Mouse (Mus musculus) neural tube, embryonic 11.5 days (tissue): ENCODE measurements at regions not wholly inside any gene's neighbourhood (a gene's known extent, or its start where the extent isn't known, plus 50 kb on each side); places are given as distances from the start of the nearest gene placed in this dataset.

Experiments used
- ATAC-seq: fragments of 200-750 bp; cut with Nextera tagmentation; 2 replicates; pipeline ENCODE4 v1.8.0; 2017; ENCODE audit warnings: moderate number of reproducible peaks, mild to moderate bottlenecking, moderate TSS enrichment, moderate library complexity; ENCODE audit not compliant: insufficient read depth, low FRiP score, low TSS enrichment
- DNase-seq: peaks from one replicate; pipeline ENCODE4 v3.0.0-alpha.2; 2015; ENCODE audit warnings: low spot score
- H3K27ac ChIP-seq: fragments of 300-500 bp; sonication (generic); 2 replicates; pipeline ENCODE4 v1.5.1; 2014; ENCODE audit warnings: low read depth, mild to moderate bottlenecking, low read length
- H3K27me3 ChIP-seq: fragments of 300-500 bp; sonication (generic); 2 replicates; pipeline ENCODE4 v1.6.1; 2014; ENCODE audit warnings: mild to moderate bottlenecking, low read length, mixed read lengths; ENCODE audit not compliant: control insufficient read depth, insufficient read depth
- H3K36me3 ChIP-seq: fragments of 300-500 bp; sonication (generic); 2 replicates; pipeline ENCODE4 v1.6.1; 2014; ENCODE audit warnings: mild to moderate bottlenecking, low read length, moderate library complexity, mixed read lengths; ENCODE audit not compliant: control insufficient read depth, insufficient read depth
- H3K4me1 ChIP-seq: fragments of 300-500 bp; sonication (generic); 2 replicates; pipeline ENCODE4 v1.6.1; 2014; ENCODE audit warnings: low read length, mixed read lengths; ENCODE audit not compliant: control insufficient read depth, insufficient read depth
- H3K4me2 ChIP-seq: fragments of 300-500 bp; sonication (generic); 2 replicates; pipeline ENCODE4 v1.6.1; 2014; ENCODE audit warnings: low read depth, mild to moderate bottlenecking, moderate library complexity
- H3K4me3 ChIP-seq: fragments of 300-500 bp; sonication (generic); 2 replicates; pipeline ENCODE4 v1.5.1; 2014; ENCODE audit warnings: low read depth, low read length
- H3K9ac ChIP-seq: fragments of 300-500 bp; sonication (generic); 2 replicates; pipeline ENCODE4 v1.6.1; 2014; ENCODE audit warnings: mild to moderate bottlenecking, low read length
- H3K9me3 ChIP-seq: fragments of 300-500 bp; sonication (generic); 2 replicates; pipeline ENCODE4 v1.6.1; 2016; ENCODE audit warnings: low read length; ENCODE audit not compliant: control insufficient read depth
- WGBS: fragments of 180-500 bp; shearing (Covaris S2); extraction: QIAGEN DNeasy Blood & Tissue Kit; methylation state at CpG from one replicate; pipeline ENCODE4 v1.1.7; 2014; 5-methylcytosine and 5-hydroxymethylcytosine counted together

DNA sequence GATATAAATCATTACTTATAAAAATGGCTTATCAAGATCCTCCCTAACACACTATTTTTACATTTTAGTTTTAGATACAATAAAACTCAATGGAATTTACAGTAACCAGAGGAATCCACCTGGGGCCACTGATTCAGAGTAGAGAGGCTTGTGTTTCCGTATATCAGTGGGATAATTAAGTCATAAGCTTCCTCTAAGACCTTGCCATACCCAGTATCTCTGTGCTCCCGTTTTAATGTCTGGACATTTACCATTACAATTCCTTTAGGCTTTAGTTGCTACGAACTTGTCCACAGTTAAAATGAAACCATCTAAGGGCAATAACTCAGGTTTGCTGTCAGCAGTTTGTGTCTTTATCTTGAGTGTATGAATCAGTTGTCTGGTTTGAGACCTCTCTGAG lies 127.9 kb downstream of the Mreg start:
- H3K36me3 ChIP-seq = no peaks in the 10 kb centered on the region
- no peak overlapping the region for H3K9ac ChIP-seq
- no peak overlapping the region for H3K4me2 ChIP-seq
- no peak overlapping the region for H3K27ac ChIP-seq
- WGBS = 76% methylated on average over 3 of the region's 3 CpGs
- H3K4me1 ChIP-seq = no peaks in the 10 kb centered on the region
- H3K9me3 ChIP-seq = no peaks in the 10 kb centered on the region
- no peak for DNase-seq
- no peak overlapping the region for H3K4me3 ChIP-seq
- ATAC-seq = no peak
- no peaks in the 10 kb centered on the region for H3K27me3 ChIP-seq

GRCm38 (mm10) chr1:72082366-72082765 lies 129.7 kb downstream of the Mreg start:
- no peak for ATAC-seq
- Histone ChIP-seq H3K27me3 (no peaks in the 10 kb centered on the region), H3K4me1 (no peaks in the 10 kb centered on the region), H3K9ac (no peak overlapping the region), H3K36me3 (no peaks in the 10 kb centered on the region), H3K4me2 (no peak overlapping the region), H3K9me3 (no peaks in the 10 kb centered on the region), H3K4me3 (no peak overlapping the region), H3K27ac (no peak overlapping the region)
- no peak for DNase-seq
- 84% methylated on average over 4 of the region's 4 CpGs for WGBS

- Histone ChIP-seq H3K4me1 (no peaks in the 10 kb centered on the region), H3K9ac (no peak overlapping the region), H3K4me3 (no peak overlapping the region), H3K36me3 (no peaks in the 10 kb centered on the region), H3K27me3 (no peaks in the 10 kb centered on the region), H3K27ac (no peak overlapping the region), H3K9me3 (no peaks in the 10 kb centered on the region), H3K4me2 (no peak overlapping the region)
- no peak for ATAC-seq
- 83% methylated on average over 5 of the region's 5 CpGs for WGBS
- DNase-seq = no peak
Measured at GRCm38 (mm10) chr1:72081811-72082210, 130.3 kb downstream of the Mreg start.

DNA sequence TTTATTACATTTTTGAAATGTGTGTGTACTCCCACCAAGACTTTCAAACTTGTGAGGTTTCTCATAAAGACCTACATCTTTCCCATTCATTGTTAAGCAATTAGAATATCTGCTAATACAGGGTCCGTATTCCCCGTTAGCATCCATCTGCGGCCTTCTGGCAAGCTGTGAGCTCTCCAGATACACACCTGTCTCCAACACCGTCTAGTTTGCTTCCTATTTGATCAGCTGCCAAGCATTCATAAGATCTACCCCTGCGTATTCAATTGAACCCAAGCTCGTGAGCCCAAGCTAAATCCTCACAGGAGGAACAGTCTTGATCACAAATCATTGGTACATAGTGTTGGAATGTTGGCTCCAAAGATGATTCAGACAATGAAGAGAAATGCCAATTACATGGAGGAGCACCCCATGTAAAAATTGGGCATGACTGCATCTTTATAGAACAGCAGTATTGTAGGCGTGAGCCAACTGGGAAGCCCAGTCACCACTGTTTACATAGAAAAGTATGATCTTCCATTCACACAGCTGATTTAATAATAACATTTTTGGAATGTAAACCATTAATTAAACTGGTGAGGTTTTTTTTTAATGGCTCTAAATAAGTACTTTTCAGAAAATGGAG lies 133.1 kb downstream of the Mreg start:
- Histone ChIP-seq H3K4me2 (no peak overlapping the region), H3K4me3 (no peak overlapping the region), H3K27ac (no peak overlapping the region), H3K4me1 (no peaks in the 10 kb centered on the region), H3K36me3 (no peaks in the 10 kb centered on the region), H3K27me3 (no peaks in the 10 kb centered on the region), H3K9me3 (no peaks in the 10 kb centered on the region), H3K9ac (no peak overlapping the region)
- DNase-seq (no peak), ATAC-seq (no peak)
- 88% methylated on average over 7 of the region's 7 CpGs for WGBS

DNA sequence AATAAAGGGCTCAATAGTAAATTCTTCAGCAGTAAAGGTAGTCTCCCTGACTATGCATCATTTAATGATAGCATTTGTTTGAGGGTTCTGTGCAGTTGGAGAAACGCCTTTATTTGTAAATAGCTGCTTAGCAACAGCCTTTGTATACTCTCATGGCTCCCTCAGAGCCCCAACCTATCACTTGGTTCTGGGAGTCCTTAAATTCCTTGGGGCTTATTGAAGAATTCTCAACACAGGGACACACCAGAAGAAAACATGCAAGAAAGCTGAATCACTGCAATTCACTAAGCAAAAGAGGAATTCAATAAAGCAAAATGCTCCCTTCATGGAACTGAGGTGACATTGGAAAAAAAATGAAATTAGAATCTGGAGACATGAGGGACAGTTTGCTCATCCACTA lies 135.8 kb downstream of the Mreg start:
- Histone ChIP-seq H3K9ac (no peak overlapping the region), H3K27me3 (no peaks in the 10 kb centered on the region), H3K4me1 (no peaks in the 10 kb centered on the region), H3K4me3 (no peak overlapping the region), H3K9me3 (no peaks in the 10 kb centered on the region), H3K4me2 (no peak overlapping the region), H3K36me3 (no peaks in the 10 kb centered on the region), H3K27ac (no peak overlapping the region)
- no peak for DNase-seq
- ATAC-seq = no peak
- 26% methylated on average over 1 of the region's 1 CpGs for WGBS

- H3K4me3 ChIP-seq = no peak overlapping the region
- DNase-seq = no peak
- H3K27me3 ChIP-seq = no peaks in the 10 kb centered on the region
- H3K9ac ChIP-seq = no peak overlapping the region
- H3K9me3 ChIP-seq = no peaks in the 10 kb centered on the region
- H3K27ac ChIP-seq = no peak overlapping the region
- no peaks in the 10 kb centered on the region for H3K4me1 ChIP-seq
- no peak overlapping the region for H3K4me2 ChIP-seq
- no peaks in the 10 kb centered on the region for H3K36me3 ChIP-seq
- no peak for ATAC-seq
- WGBS = 75% methylated on average over 2 of the region's 2 CpGs
Measured at GRCm38 (mm10) chr1:72075464-72075863, 136.6 kb downstream of the Mreg start.

DNA sequence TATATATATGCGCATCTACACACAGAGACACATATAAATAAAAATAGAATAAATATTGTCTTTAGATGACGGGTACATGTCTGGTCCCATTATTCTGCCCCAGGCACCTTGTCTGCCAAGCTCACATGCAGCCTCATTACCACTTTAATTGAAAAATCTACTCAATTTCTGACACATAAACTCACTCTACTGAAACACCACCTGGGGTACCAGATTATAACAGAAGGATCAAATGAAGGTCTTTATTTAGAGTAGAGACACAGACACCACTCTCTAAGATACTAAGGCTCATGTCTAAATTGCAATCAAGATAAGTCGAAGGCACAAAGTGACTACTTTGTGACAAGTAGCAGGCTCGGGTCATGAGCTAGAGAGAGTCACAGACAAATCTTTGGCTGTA lies 138.9 kb downstream of the Mreg start:
- H3K27ac ChIP-seq = no peak overlapping the region
- ATAC-seq (no peak), DNase-seq (no peak)
- no peak overlapping the region for H3K4me2 ChIP-seq
- WGBS = 87% methylated on average over 4 of the region's 4 CpGs
- H3K36me3 ChIP-seq = no peaks in the 10 kb centered on the region
- H3K4me1 ChIP-seq = no peaks in the 10 kb centered on the region
- no peak overlapping the region for H3K4me3 ChIP-seq
- no peak overlapping the region for H3K9ac ChIP-seq
- no peaks in the 10 kb centered on the region for H3K27me3 ChIP-seq
- H3K9me3 ChIP-seq = no peaks in the 10 kb centered on the region

- no peaks in the 10 kb centered on the region for H3K9me3 ChIP-seq
Measured at GRCm38 (mm10) chr1:72070489-72070888, 141.6 kb downstream of the Mreg start.

GRCm38 (mm10) chr1:72069056-72069455 lies 143.1 kb downstream of the Mreg start:
- WGBS = 83% methylated on average over 4 of the region's 4 CpGs
- Histone ChIP-seq H3K4me2 (no peak overlapping the region), H3K4me3 (no peak overlapping the region), H3K9ac (no peak overlapping the region), H3K9me3 (no peaks in the 10 kb centered on the region), H3K4me1 (no peaks in the 10 kb centered on the region), H3K27ac (no peak overlapping the region), H3K36me3 (no peaks in the 10 kb centered on the region), H3K27me3 (no peaks in the 10 kb centered on the region)
- ATAC-seq (no peak), DNase-seq (no peak)

More at GRCm38 (mm10) chr1:72070489-72070888, 141.6 kb downstream of the Mreg start:
- Histone ChIP-seq H3K27ac (no peak overlapping the region), H3K4me3 (no peak overlapping the region), H3K9ac (no peak overlapping the region), H3K27me3 (no peaks in the 10 kb centered on the region), H3K4me1 (no peaks in the 10 kb centered on the region), H3K4me2 (no peak overlapping the region), H3K36me3 (no peaks in the 10 kb centered on the region)
- no peak for ATAC-seq
- DNase-seq = no peak
- 85% methylated on average over 5 of the region's 5 CpGs for WGBS
